Mouse (Mus musculus) midbrain, embryonic 10.5 days (tissue): Measurements from ENCODE around the gene Anks6. TPM values are rescaled to one million over a fixed set of nuclear protein-coding genes. Genes with fewer than 3 reads are reported as not detected.

Experiments
- DNase-seq: peaks from one replicate; pipeline ENCODE4 v3.0.0-alpha.2; 2017; ENCODE audit warnings: low spot score
- H3K27ac ChIP-seq: fragments of 300-500 bp; sonication (generic); replicated peaks from 2 replicates; pipeline ENCODE4 v1.5.1; 2016; ENCODE audit warnings: mild to moderate bottlenecking
- H3K27me3 ChIP-seq: fragments of 300-500 bp; sonication (generic); 2 replicates; pipeline ENCODE4 v1.6.1; 2016; ENCODE audit warnings: low read depth, mild to moderate bottlenecking; ENCODE audit not compliant: poor library complexity, severe bottlenecking
- H3K36me3 ChIP-seq: fragments of 300-500 bp; sonication (generic); 2 replicates; pipeline ENCODE4 v1.6.1; 2016; ENCODE audit warnings: mild to moderate bottlenecking, moderate library complexity
- H3K4me1 ChIP-seq: fragments of 300-500 bp; sonication (generic); 2 replicates; pipeline ENCODE4 v1.6.1; 2016
- H3K4me3 ChIP-seq: fragments of 300-500 bp; sonication (generic); 2 replicates; pipeline ENCODE4 v1.5.1; 2016; ENCODE audit warnings: mild to moderate bottlenecking, moderate library complexity
- H3K9me3 ChIP-seq: fragments of 300-500 bp; sonication (generic); replicated peaks from 2 replicates; pipeline ENCODE4 v1.6.1; 2016; ENCODE audit warnings: mild to moderate bottlenecking
- WGBS: fragments of 180-500 bp; shearing (Covaris S2); methylation state at CpG from one replicate; pipeline ENCODE4 v1.1.7; 2016; 5-methylcytosine and 5-hydroxymethylcytosine counted together
- polyA plus RNA-seq: library from polyadenylated mRNA; unstranded; fragments of >200 nt; fragmentation: Nextera tagmentation; extraction: Ambion mirVana; gene quantifications from 2 replicates; pipeline ENCODE4 v1.2.1, GENCODE M21; 2016

Gene Anks6
- polyA plus RNA-seq, 1 experiment from 2014 or later = 2.9 TPM

GRCm38 (mm10) chr4:47036486-47037320 lies 20.5 kb downstream of the Anks6 start:
- H3K36me3 ChIP-seq = peaks cover 22% of the 10 kb centered on the region
- no peaks in the 10 kb centered on the region for H3K9me3 ChIP-seq
- 75% methylated on average over 13 of the region's 13 CpGs for WGBS
- DNase-seq = no peak
- H3K4me3 ChIP-seq = no peak overlapping the region
- no peak overlapping the region for H3K27ac ChIP-seq
- peaks cover 16% of the 10 kb centered on the region for H3K4me1 ChIP-seq
- no peaks in the 10 kb centered on the region for H3K27me3 ChIP-seq

GRCm38 (mm10) chr4:47035536-47035935 lies 21.7 kb downstream of the Anks6 start:
- Histone ChIP-seq H3K27ac (0 out of 2 replicates have a peak overlapping the region, but pooled peaks have one; percentile 33), H3K27me3 (no peaks in the 10 kb centered on the region), H3K36me3 (peaks cover 22% of the 10 kb centered on the region), H3K4me1 (peaks cover 18% of the 10 kb centered on the region), H3K9me3 (no peaks in the 10 kb centered on the region), H3K4me3 (no peak overlapping the region)
- DNase-seq = no peak
- WGBS = 66% methylated on average over 14 of the region's 14 CpGs

DNA sequence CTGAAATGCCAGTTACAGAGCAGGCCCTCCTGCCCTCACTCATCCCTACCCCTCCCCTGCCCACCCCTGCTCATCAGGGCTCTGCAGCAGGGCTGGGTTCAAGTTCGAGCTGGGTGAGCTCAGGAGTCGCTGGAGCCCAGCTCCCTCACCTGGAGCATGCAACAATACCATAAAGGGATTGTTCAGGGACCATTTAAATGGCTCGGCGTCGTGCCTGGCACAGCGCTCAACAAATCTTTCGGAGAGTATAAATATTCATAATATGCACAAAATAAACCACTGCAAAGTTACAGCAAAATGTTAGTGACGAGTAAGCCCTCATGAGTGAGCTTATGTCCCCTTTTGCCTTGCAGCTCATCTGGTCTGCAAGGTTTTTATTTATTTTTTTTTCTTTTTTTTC lies 25.1 kb downstream of the Anks6 start:
- H3K4me1 ChIP-seq = peaks cover 22% of the 10 kb centered on the region
- H3K36me3 ChIP-seq = peaks cover 7% of the 10 kb centered on the region
- WGBS = 86% methylated on average over 8 of the region's 8 CpGs
- no peak overlapping the region for H3K4me3 ChIP-seq
- no peak overlapping the region for H3K27ac ChIP-seq
- no peaks in the 10 kb centered on the region for H3K27me3 ChIP-seq
- DNase-seq = no peak
- no peaks in the 10 kb centered on the region for H3K9me3 ChIP-seq

GRCm38 (mm10) chr4:47028791-47029190 lies 28.4 kb downstream of the Anks6 start:
- 79% methylated on average over 5 of the region's 5 CpGs for WGBS
- DNase-seq = no peak
- H3K36me3 ChIP-seq = peaks cover 15% of the 10 kb centered on the region
- no peaks in the 10 kb centered on the region for H3K27me3 ChIP-seq
- H3K9me3 ChIP-seq = no peaks in the 10 kb centered on the region
- no peak overlapping the region for H3K4me3 ChIP-seq
- H3K4me1 ChIP-seq = peaks cover 6% of the 10 kb centered on the region; the same call in 1 of the 2 replicates
- no peak overlapping the region for H3K27ac ChIP-seq

DNA sequence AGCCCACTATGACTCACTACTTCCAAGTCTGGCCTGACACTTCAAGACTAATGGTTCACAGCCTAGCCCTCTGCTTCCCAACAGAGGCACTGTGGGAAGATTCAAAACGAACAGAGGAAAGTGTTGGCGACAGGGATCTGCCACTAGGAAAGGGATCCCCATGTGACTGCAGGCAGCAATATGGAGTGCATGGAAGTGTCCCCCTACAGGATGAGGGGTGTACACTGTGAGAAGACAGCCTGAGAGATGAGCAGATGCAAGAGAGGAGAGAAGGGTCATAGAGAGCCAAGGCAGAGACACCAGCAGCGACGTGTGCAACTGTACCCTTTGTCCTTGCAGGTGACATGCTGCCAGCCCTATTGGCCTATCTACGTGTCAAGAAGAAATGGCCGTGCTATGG lies 33.3 kb downstream of the Anks6 start:
- DNase-seq = no peak
- H3K9me3 ChIP-seq = no peaks in the 10 kb centered on the region
- H3K4me3 ChIP-seq = no peak overlapping the region
- no peak overlapping the region for H3K27ac ChIP-seq
- 73% methylated on average over 6 of the region's 6 CpGs for WGBS
- no peaks in the 10 kb centered on the region for H3K27me3 ChIP-seq
- H3K36me3 ChIP-seq = peaks cover 15% of the 10 kb centered on the region
- H3K4me1 ChIP-seq = no peaks in the 10 kb centered on the region

DNA sequence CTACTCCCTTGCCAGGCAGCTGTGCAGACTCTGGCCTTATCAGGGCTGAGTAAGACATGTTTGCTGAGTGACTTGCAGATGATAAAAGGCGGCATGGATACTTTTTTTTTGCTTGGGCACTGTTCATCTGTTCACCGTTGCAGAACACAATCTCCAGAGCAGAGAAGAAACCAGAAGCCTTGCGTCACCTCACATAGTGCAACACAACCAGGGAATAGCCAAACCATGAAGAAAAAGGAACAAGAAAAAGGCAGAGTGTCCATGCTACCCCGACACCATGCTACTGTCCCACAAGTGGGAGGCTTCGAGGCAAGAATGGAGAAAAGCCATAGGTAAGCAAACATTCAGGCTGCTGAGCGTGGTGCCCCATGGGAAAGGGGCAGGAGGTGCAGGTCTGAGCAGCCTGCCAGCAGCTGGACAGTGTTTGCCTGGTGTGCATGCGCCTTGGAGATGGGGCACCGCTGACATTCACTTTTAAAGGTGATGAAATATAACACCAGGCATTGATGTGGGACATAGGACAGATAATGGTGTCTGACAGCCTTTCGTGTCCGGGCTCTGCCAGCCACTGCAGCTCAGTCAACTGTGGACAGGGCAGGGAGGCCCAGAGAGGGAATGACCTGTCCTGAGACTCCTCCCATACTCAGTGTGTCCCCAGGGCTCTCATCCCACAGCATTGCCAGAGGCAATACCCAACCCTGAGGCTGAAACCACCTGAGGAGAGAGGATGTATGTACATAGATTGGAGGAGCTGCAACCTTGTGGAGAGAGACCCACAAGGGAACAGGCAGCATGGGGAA lies 34.2 kb downstream of the Anks6 start:
- no peak for DNase-seq
- H3K9me3 ChIP-seq = no peaks in the 10 kb centered on the region
- H3K27ac ChIP-seq = no peak overlapping the region
- WGBS = 86% methylated on average over 10 of the region's 10 CpGs
- no peaks in the 10 kb centered on the region for H3K4me1 ChIP-seq
- H3K36me3 ChIP-seq = peaks cover 16% of the 10 kb centered on the region
- H3K4me3 ChIP-seq = no peak overlapping the region
- H3K27me3 ChIP-seq = no peaks in the 10 kb centered on the region

DNA sequence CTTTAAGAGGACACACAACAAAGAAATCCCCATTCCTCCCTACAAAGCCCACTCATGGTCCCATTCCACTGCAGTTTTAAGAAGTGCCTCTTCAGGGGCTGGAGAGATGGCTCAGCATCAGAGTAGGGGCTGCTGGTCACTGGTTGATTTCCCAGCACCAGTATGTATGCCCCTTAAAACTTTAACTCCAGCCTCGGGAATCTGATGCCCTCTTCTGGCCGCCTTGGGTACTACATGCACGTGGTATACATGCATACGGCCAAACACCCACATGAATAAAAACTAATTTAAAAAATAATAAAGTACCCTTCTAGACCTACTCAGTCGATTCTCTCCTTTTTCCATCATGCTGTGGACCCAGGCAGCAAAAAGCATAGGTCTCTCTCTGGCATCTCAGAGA lies 36.7 kb downstream of the Anks6 start:
- H3K36me3 ChIP-seq = peaks cover 25% of the 10 kb centered on the region
- H3K4me1 ChIP-seq = no peaks in the 10 kb centered on the region
- 14% methylated on average over 5 of the region's 5 CpGs for WGBS
- H3K27ac ChIP-seq = no peak overlapping the region
- H3K4me3 ChIP-seq = no peak overlapping the region
- no peaks in the 10 kb centered on the region for H3K27me3 ChIP-seq
- H3K9me3 ChIP-seq = no peaks in the 10 kb centered on the region
- peak; percentile 66 for DNase-seq

DNA sequence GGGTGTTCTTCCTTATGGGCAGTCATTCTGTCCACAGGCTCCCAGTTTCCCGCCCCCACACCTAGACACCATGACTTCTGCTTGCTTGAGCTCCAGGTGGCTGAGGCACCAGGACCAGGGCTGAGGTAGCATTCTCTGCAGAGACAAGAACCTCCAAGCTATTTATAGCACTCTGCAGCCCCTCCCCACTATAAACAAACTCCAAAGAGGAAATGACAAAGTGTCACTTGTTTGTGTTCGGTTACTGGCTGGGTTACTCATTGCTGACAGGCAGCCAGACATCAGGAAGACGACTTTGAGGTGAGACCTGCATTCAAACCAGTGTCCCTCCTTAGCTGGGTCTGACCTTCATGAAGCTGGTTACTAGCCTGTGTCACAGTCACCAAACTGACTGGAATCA lies 42.1 kb downstream of the Anks6 start:
- Histone ChIP-seq H3K27ac (no peak overlapping the region), H3K4me1 (peaks cover 6% of the 10 kb centered on the region; the same call in 1 of the 2 replicates), H3K27me3 (no peaks in the 10 kb centered on the region), H3K36me3 (peaks cover 22% of the 10 kb centered on the region), H3K4me3 (no peak overlapping the region), H3K9me3 (no peaks in the 10 kb centered on the region)
- WGBS = 76% methylated on average over 3 of the region's 3 CpGs
- DNase-seq = no peak

- 81% methylated on average over 10 of the region's 10 CpGs for WGBS
- Histone ChIP-seq H3K27ac (no peak overlapping the region), H3K36me3 (peaks cover 19% of the 10 kb centered on the region), H3K4me3 (no peak overlapping the region), H3K4me1 (peaks cover 6% of the 10 kb centered on the region; the same call in 1 of the 2 replicates), H3K9me3 (no peaks in the 10 kb centered on the region), H3K27me3 (no peaks in the 10 kb centered on the region)
- DNase-seq = no peak
These were observed 44.8 kb downstream of the Anks6 start for GRCm38 (mm10) chr4:47012476-47012875.

- DNase-seq = no peak
- Histone ChIP-seq H3K4me3 (no peak overlapping the region), H3K4me1 (peaks cover 13% of the 10 kb centered on the region; the same call in 1 of the 2 replicates), H3K27ac (no peak overlapping the region), H3K36me3 (peaks cover under 1% of the 10 kb centered on the region), H3K27me3 (no peaks in the 10 kb centered on the region), H3K9me3 (no peaks in the 10 kb centered on the region)
- 69% methylated on average over 12 of the region's 12 CpGs for WGBS
These were observed 46.6 kb downstream of the Anks6 start for GRCm38 (mm10) chr4:47010400-47011231.

GRCm38 (mm10) chr4:47000626-47001395 lies 56.4 kb downstream of the Anks6 start:
- no peaks in the 10 kb centered on the region for H3K4me1 ChIP-seq
- H3K4me3 ChIP-seq = no peak overlapping the region
- no peaks in the 10 kb centered on the region for H3K27me3 ChIP-seq
- DNase-seq = no peak
- H3K9me3 ChIP-seq = no peaks in the 10 kb centered on the region
- no peak overlapping the region for H3K27ac ChIP-seq
- no peaks in the 10 kb centered on the region for H3K36me3 ChIP-seq
- WGBS = 78% methylated on average over 8 of the region's 8 CpGs

DNA sequence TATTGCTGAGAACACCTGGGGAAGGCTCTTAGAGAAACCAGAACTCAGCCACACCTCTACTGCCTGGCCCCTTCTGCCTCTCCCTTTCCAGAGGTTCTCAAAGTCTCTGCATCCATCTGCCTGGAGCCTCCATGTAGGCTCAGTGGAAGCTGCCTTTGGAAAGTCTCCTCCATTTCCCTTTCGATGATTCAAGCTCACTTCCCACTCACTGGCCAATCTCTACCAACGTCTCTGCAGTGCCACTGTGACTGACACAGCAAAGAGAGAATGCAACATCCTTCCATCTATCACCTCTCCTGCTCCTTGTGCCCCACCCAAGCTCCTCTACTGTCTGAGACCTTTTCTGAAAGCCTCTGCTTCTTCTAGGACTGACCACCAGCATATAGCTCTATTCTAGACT lies 59.3 kb downstream of the Anks6 start:
- Histone ChIP-seq H3K4me1 (no peaks in the 10 kb centered on the region), H3K36me3 (no peaks in the 10 kb centered on the region), H3K4me3 (no peak overlapping the region), H3K27me3 (peaks cover 21% of the 10 kb centered on the region), H3K9me3 (no peaks in the 10 kb centered on the region), H3K27ac (no peak overlapping the region)
- DNase-seq = no peak
- WGBS = 89% methylated on average over 2 of the region's 2 CpGs
